Mouse (Mus musculus) small intestine, adult 2 months (tissue): ENCODE measurements at regions not wholly inside any gene's neighbourhood (a gene's known extent, or its start where the extent isn't known, plus 50 kb on each side); places are given as distances from the start of the nearest gene placed in this dataset.

Experiments
- CTCF ChIP-seq: fragments of 200-500 bp; IDR thresholded peaks from 2 replicates; pipeline ENCODE4 v1.5.1; 2012; ENCODE audit warnings: low read depth, mild to moderate bottlenecking, control low read depth, inconsistent platforms, low read length, moderate library complexity, mixed read lengths; ENCODE audit not compliant: insufficient replicate concordance, insufficient read length; ENCODE audit errors: extremely low read depth
- POLR2A ChIP-seq: fragments of 200-500 bp; IDR thresholded peaks from 2 replicates; pipeline ENCODE4 v1.6.1; 2012; ENCODE audit warnings: low read depth, mild to moderate bottlenecking, control low read depth, inconsistent platforms, low read length, moderate library complexity

GRCm38 (mm10) chr17:48680331-48680730, 225.6 kb downstream of the Unc5cl start:
- no peak for TF ChIP-seq POLR2A
- no peak for TF ChIP-seq CTCF
